Mouse (Mus musculus) stomach, postnatal 0 days (tissue): ENCODE measurements around the gene St5.

ENCODE experiments used
- CTCF ChIP-seq: IDR thresholded peaks from 2 replicates; pipeline ENCODE4 v1.5.1; 2016; ENCODE audit warnings: antibody characterized with exemption, low read depth, mild to moderate bottlenecking, moderate library complexity
- EP300 ChIP-seq: optimal IDR thresholded peaks from 2 replicates; pipeline ENCODE3; 2016; ENCODE audit warnings: antibody characterized with exemption

GRCm38 (mm10) chr7:109522084-109522483, 181.3 kb downstream of the St5 start:
- TF ChIP-seq CTCF = no peak
- TF ChIP-seq EP300 = no peak
